Mouse (Mus musculus): Measurements from ENCODE around the gene Fthl17f. TPM values are rescaled to one million over a fixed set of nuclear protein-coding genes. Genes with fewer than 3 reads are reported as not detected.
"Not testable (repeated sequence)": the region's sequence is repeated elsewhere in the genome, so short reads cannot be mapped to it uniquely, and the experiment has no call there.

Gene Fthl17f
- not detected in 2 replicates for polyA plus RNA-seq (2014; fragmentation: Nextera tagmentation; extraction: Ambion mirVana)

- not testable (repeated sequence) for H3K4me2 ChIP-seq; H3K4me1 ChIP-seq (ENCODE audit: insufficient read depth); H3K27ac ChIP-seq (ENCODE audit: low read depth); DNase-seq; ATAC-seq (ENCODE audit: insufficient read depth); H3K9ac ChIP-seq; H3K4me3 ChIP-seq (ENCODE audit: low read depth, low read length); H3K36me3 ChIP-seq (ENCODE audit: insufficient read depth); H3K9me3 ChIP-seq (ENCODE audit: low read depth, low read length); H3K27me3 ChIP-seq (ENCODE audit: insufficient read depth, low read length)
- 86% methylated on average over 11 of the region's 11 CpGs for WGBS
These were observed at the start of gene Fthl17f for GRCm38 (mm10) chrX:9062715-9063114. Gene Fthl17f, plus strand, starts transcription at chrX:9063015.

GRCm38 (mm10) chrX:9016079-9016478, 46.7 kb upstream of the Fthl17f start:
- Histone ChIP-seq H3K9me3 (ENCODE audit: low read depth, low read length) (no peaks in the 10 kb centered on the region), H3K4me1 (ENCODE audit: insufficient read depth) (no peaks in the 10 kb centered on the region), H3K4me2 (no peak overlapping the region), H3K27ac (ENCODE audit: low read depth) (no peak overlapping the region), H3K4me3 (ENCODE audit: low read depth, low read length) (no peak overlapping the region), H3K36me3 (ENCODE audit: insufficient read depth) (no peaks in the 10 kb centered on the region), H3K9ac (no peak overlapping the region), H3K27me3 (ENCODE audit: insufficient read depth, low read length) (no peaks in the 10 kb centered on the region)
- WGBS, result 35% methylated on average over 1 of the region's 1 CpGs
- TF ChIP-seq CTCF (IDR thresholded peaks at IDR 0.05; ENCODE audit: low read depth), result no peak
- DNase-seq, result no peak
- no peak for ATAC-seq (ENCODE audit: insufficient read depth)

GRCm38 (mm10) chrX:9019481-9019880, 43.3 kb upstream of the Fthl17f start:
- TF ChIP-seq CTCF (IDR thresholded peaks at IDR 0.05; ENCODE audit: low read depth), result no peak
- no peak for DNase-seq
- Histone ChIP-seq H3K36me3 (ENCODE audit: insufficient read depth) (no peaks in the 10 kb centered on the region), H3K27ac (ENCODE audit: low read depth) (no peak overlapping the region), H3K9ac (no peak overlapping the region), H3K4me1 (ENCODE audit: insufficient read depth) (no peaks in the 10 kb centered on the region), H3K9me3 (ENCODE audit: low read depth, low read length) (no peaks in the 10 kb centered on the region), H3K4me2 (no peak overlapping the region), H3K4me3 (ENCODE audit: low read depth, low read length) (no peak overlapping the region), H3K27me3 (ENCODE audit: insufficient read depth, low read length) (no peaks in the 10 kb centered on the region)
- 61% methylated on average over 10 of the region's 10 CpGs for WGBS
- ATAC-seq (ENCODE audit: insufficient read depth), result no peak

- 100% methylated on average over 1 of the region's 10 CpGs for WGBS
- H3K9ac ChIP-seq; H3K4me3 ChIP-seq (ENCODE audit: low read depth, low read length); H3K27ac ChIP-seq (ENCODE audit: low read depth); ATAC-seq (ENCODE audit: insufficient read depth); H3K9me3 ChIP-seq (ENCODE audit: low read depth, low read length); H3K27me3 ChIP-seq (ENCODE audit: insufficient read depth, low read length); DNase-seq; H3K36me3 ChIP-seq (ENCODE audit: insufficient read depth); H3K4me2 ChIP-seq; H3K4me1 ChIP-seq (ENCODE audit: insufficient read depth): not testable (repeated sequence)
These were observed 29.6 kb upstream of the Fthl17f start, which contains the start of gene Fthl17e for GRCm38 (mm10) chrX:9033193-9033592. Gene Fthl17e, plus strand, starts transcription at chrX:9033493.

- H3K9ac ChIP-seq; H3K36me3 ChIP-seq (ENCODE audit: insufficient read depth); H3K4me2 ChIP-seq; H3K9me3 ChIP-seq (ENCODE audit: low read depth, low read length); H3K27ac ChIP-seq (ENCODE audit: low read depth); DNase-seq; H3K27me3 ChIP-seq (ENCODE audit: insufficient read depth, low read length); H3K4me3 ChIP-seq (ENCODE audit: low read depth, low read length); H3K4me1 ChIP-seq (ENCODE audit: insufficient read depth); ATAC-seq (ENCODE audit: insufficient read depth): not testable (repeated sequence)
- WGBS, result 24% methylated on average over 3 of the region's 4 CpGs
- TF ChIP-seq CTCF (IDR thresholded peaks at IDR 0.05; ENCODE audit: low read depth), result 0 out of 2 replicates have a peak, but pooled peaks have one; percentile 3
These were observed 21.2 kb upstream of the Fthl17f start for GRCm38 (mm10) chrX:9041611-9042010.

GRCm38 (mm10) chrX:9060952-9061351, 1.9 kb upstream of the Fthl17f start:
- not testable (repeated sequence) for ATAC-seq (ENCODE audit: insufficient read depth); H3K4me3 ChIP-seq (ENCODE audit: low read depth, low read length); H3K4me2 ChIP-seq; H3K9me3 ChIP-seq (ENCODE audit: low read depth, low read length); DNase-seq; H3K27me3 ChIP-seq (ENCODE audit: insufficient read depth, low read length); H3K36me3 ChIP-seq (ENCODE audit: insufficient read depth); H3K4me1 ChIP-seq (ENCODE audit: insufficient read depth); H3K27ac ChIP-seq (ENCODE audit: low read depth); H3K9ac ChIP-seq
- TF ChIP-seq CTCF (IDR thresholded peaks at IDR 0.05; ENCODE audit: low read depth), result peak; percentile 33
- 20% methylated on average over 7 of the region's 9 CpGs for WGBS

GRCm38 (mm10) chrX:9062101-9062500, 714 bp upstream of the Fthl17f start:
- Histone ChIP-seq H3K27ac (ENCODE audit: low read depth) (no peak overlapping the region), H3K36me3 (ENCODE audit: insufficient read depth) (no peaks in the 10 kb centered on the region), H3K9ac (no peak overlapping the region), H3K9me3 (ENCODE audit: low read depth, low read length) (no peaks in the 10 kb centered on the region), H3K4me1 (ENCODE audit: insufficient read depth) (no peaks in the 10 kb centered on the region), H3K27me3 (ENCODE audit: insufficient read depth, low read length) (no peaks in the 10 kb centered on the region), H3K4me3 (ENCODE audit: low read depth, low read length) (no peak overlapping the region), H3K4me2 (no peak overlapping the region)
- no peak for TF ChIP-seq CTCF (IDR thresholded peaks at IDR 0.05; ENCODE audit: low read depth)
- 89% methylated on average over 4 of the region's 4 CpGs for WGBS
- no peak for DNase-seq
- ATAC-seq (ENCODE audit: insufficient read depth), result no peak

GRCm38 (mm10) chrX:9077699-9078098, 14.9 kb downstream of the Fthl17f start:
- not testable (repeated sequence) for H3K9me3 ChIP-seq (ENCODE audit: low read depth, low read length); H3K4me2 ChIP-seq; H3K36me3 ChIP-seq (ENCODE audit: insufficient read depth); H3K9ac ChIP-seq; H3K4me3 ChIP-seq (ENCODE audit: low read depth, low read length); H3K27ac ChIP-seq (ENCODE audit: low read depth); H3K4me1 ChIP-seq (ENCODE audit: insufficient read depth); H3K27me3 ChIP-seq (ENCODE audit: insufficient read depth, low read length); ATAC-seq (ENCODE audit: insufficient read depth)
- peak; percentile 6 for DNase-seq
- 8% methylated on average over 6 of the region's 10 CpGs for WGBS
- peak; percentile 56 for TF ChIP-seq CTCF (IDR thresholded peaks at IDR 0.05; ENCODE audit: low read depth)

- not testable (repeated sequence) for H3K27ac ChIP-seq (ENCODE audit: low read depth); H3K4me2 ChIP-seq; DNase-seq; H3K4me3 ChIP-seq (ENCODE audit: low read depth, low read length); H3K9me3 ChIP-seq (ENCODE audit: low read depth, low read length); H3K27me3 ChIP-seq (ENCODE audit: insufficient read depth, low read length); H3K4me1 ChIP-seq (ENCODE audit: insufficient read depth); H3K9ac ChIP-seq; H3K36me3 ChIP-seq (ENCODE audit: insufficient read depth); ATAC-seq (ENCODE audit: insufficient read depth)
These were observed 32.3 kb downstream of the Fthl17f start for GRCm38 (mm10) chrX:9095066-9095465.

Data from lung, embryonic 14.5 days (tissue).